Mouse (Mus musculus): ENCODE data around the gene Coro7. TPM values are rescaled to one million over a fixed set of nuclear protein-coding genes. Genes with fewer than 3 reads are reported as not detected.
A peak's percentile ranks its signal among the peaks of the same experiment; 100 is the strongest.

The Coro7 gene
- polyA plus RNA-seq, 1 experiment from 2014 or later = 7.0 TPM

GRCm38 (mm10) chr16:4646831-4647230 lies 32.7 kb downstream of the Coro7 start:
- Histone ChIP-seq H3K4me3 (replicated peaks) (no peak overlapping the region), H3K36me3 (peaks cover 36% of the 10 kb centered on the region), H3K27me3 (no peaks in the 10 kb centered on the region), H3K9ac (no peak overlapping the region), H3K9me3 (replicated peaks) (no peaks in the 10 kb centered on the region), H3K4me1 (replicated peaks) (peaks cover 23% of the 10 kb centered on the region), H3K27ac (no peak overlapping the region), H3K4me2 (no peak overlapping the region)
- no peak for DNase-seq
- WGBS (ENCODE audit: insufficient replicate concordance) = 82% methylated on average over 4 of the region's 4 CpGs
- no peak for ATAC-seq (ENCODE audit: low read depth)

GRCm38 (mm10) chr16:4645867-4646266 lies 33.7 kb downstream of the Coro7 start:
- no peak overlapping the region for H3K9ac ChIP-seq
- DNase-seq (no peak), ATAC-seq (ENCODE audit: low read depth) (no peak)
- peaks cover 31% of the 10 kb centered on the region for H3K4me1 ChIP-seq (replicated peaks)
- no peak overlapping the region for H3K4me2 ChIP-seq
- 77% methylated on average over 4 of the region's 4 CpGs for WGBS (ENCODE audit: insufficient replicate concordance)
- peaks cover 27% of the 10 kb centered on the region for H3K36me3 ChIP-seq
- no peak overlapping the region for H3K4me3 ChIP-seq (replicated peaks)
- no peaks in the 10 kb centered on the region for H3K27me3 ChIP-seq
- no peaks in the 10 kb centered on the region for H3K9me3 ChIP-seq (replicated peaks)
- H3K27ac ChIP-seq = no peak overlapping the region

- Histone ChIP-seq H3K9me3 (replicated peaks) (no peaks in the 10 kb centered on the region), H3K36me3 (peaks cover 13% of the 10 kb centered on the region; the same call in 1 of the 2 replicates), H3K9ac (no peak overlapping the region), H3K4me1 (replicated peaks) (peaks cover 50% of the 10 kb centered on the region), H3K27ac (no peak overlapping the region; the same call in 1 of the 2 replicates), H3K4me2 (no peak overlapping the region), H3K4me3 (replicated peaks) (no peak overlapping the region), H3K27me3 (no peaks in the 10 kb centered on the region)
- WGBS (ENCODE audit: insufficient replicate concordance) = 74% methylated on average over 11 of the region's 11 CpGs
- ATAC-seq (ENCODE audit: low read depth) (no peak), DNase-seq (no peak)
Observed at GRCm38 (mm10) chr16:4643670-4644419, 35.7 kb downstream of the Coro7 start.

GRCm38 (mm10) chr16:4642937-4643336 lies 36.6 kb downstream of the Coro7 start:
- Histone ChIP-seq H3K27ac (peak overlapping the region; percentile 29; the same call in 1 of the 2 replicates), H3K27me3 (no peaks in the 10 kb centered on the region), H3K4me3 (replicated peaks) (no peak overlapping the region), H3K36me3 (peaks cover 6% of the 10 kb centered on the region; the same call in 1 of the 2 replicates), H3K9ac (0 out of 2 replicates have a peak overlapping the region, but pooled peaks have one; percentile 7), H3K9me3 (replicated peaks) (no peaks in the 10 kb centered on the region), H3K4me2 (0 out of 2 replicates have a peak overlapping the region, but pooled peaks have one; percentile 95), H3K4me1 (replicated peaks) (peaks cover 51% of the 10 kb centered on the region)
- DNase-seq (no peak), ATAC-seq (ENCODE audit: low read depth) (no peak)
- WGBS (ENCODE audit: insufficient replicate concordance) = 89% methylated on average over 6 of the region's 6 CpGs

- no peaks in the 10 kb centered on the region for H3K9me3 ChIP-seq (replicated peaks)
- no peaks in the 10 kb centered on the region for H3K27me3 ChIP-seq
- H3K4me1 ChIP-seq (replicated peaks) = peaks cover 53% of the 10 kb centered on the region
- H3K9ac ChIP-seq = no peak overlapping the region
- WGBS (ENCODE audit: insufficient replicate concordance) = 62% methylated on average over 13 of the region's 13 CpGs
- ATAC-seq (ENCODE audit: low read depth) (no peak; the same call in 1 of the 2 replicates), DNase-seq (no peak)
- H3K36me3 ChIP-seq = peaks cover 10% of the 10 kb centered on the region; the same call in 1 of the 2 replicates
- peak overlapping the region; percentile 76; the same call in 1 of the 2 replicates for H3K27ac ChIP-seq
- H3K4me3 ChIP-seq (replicated peaks) = no peak overlapping the region
- H3K4me2 ChIP-seq = peak overlapping the region; percentile 95
Observed at GRCm38 (mm10) chr16:4642190-4642589, 37.4 kb downstream of the Coro7 start.

GRCm38 (mm10) chr16:4641119-4641838 lies 38.3 kb downstream of the Coro7 start:
- peaks cover 57% of the 10 kb centered on the region for H3K4me1 ChIP-seq (replicated peaks)
- DNase-seq (no peak), ATAC-seq (ENCODE audit: low read depth) (0 out of 2 replicates have a peak, but pooled peaks have one; percentile 5)
- peaks cover 11% of the 10 kb centered on the region; the same call in 1 of the 2 replicates for H3K36me3 ChIP-seq
- H3K4me3 ChIP-seq (replicated peaks) = peak overlapping the region; percentile 66
- 54% methylated on average over 3 of the region's 3 CpGs for WGBS (ENCODE audit: insufficient replicate concordance)
- no peak overlapping the region for H3K9ac ChIP-seq
- H3K27me3 ChIP-seq = no peaks in the 10 kb centered on the region
- H3K4me2 ChIP-seq = peak overlapping the region; percentile 95
- no peaks in the 10 kb centered on the region for H3K9me3 ChIP-seq (replicated peaks)
- peak overlapping the region; percentile 76 for H3K27ac ChIP-seq

- no peaks in the 10 kb centered on the region for H3K9me3 ChIP-seq (replicated peaks)
- peak overlapping the region; percentile 95 for H3K4me2 ChIP-seq
- DNase-seq (no peak), ATAC-seq (ENCODE audit: low read depth) (peak; percentile 19)
- H3K4me3 ChIP-seq (replicated peaks) = peak overlapping the region; percentile 66
- no peaks in the 10 kb centered on the region for H3K27me3 ChIP-seq
- H3K4me1 ChIP-seq (replicated peaks) = peaks cover 61% of the 10 kb centered on the region
- WGBS (ENCODE audit: insufficient replicate concordance) = 11% methylated on average over 17 of the region's 17 CpGs
- peaks cover 11% of the 10 kb centered on the region; the same call in 1 of the 2 replicates for H3K36me3 ChIP-seq
- H3K27ac ChIP-seq = peak overlapping the region; percentile 76
- peak overlapping the region; percentile 76 for H3K9ac ChIP-seq
Observed at GRCm38 (mm10) chr16:4640267-4641005, 39.1 kb downstream of the Coro7 start.

GRCm38 (mm10) chr16:4639831-4640237 lies 39.7 kb downstream of the Coro7 start, which contains the start of the genes Vasn and Dnaja3:
TSS of gene Vasn (plus strand) at chr16:4639941.
TSS of gene Dnaja3 (plus strand) at chr16:4639989.
- H3K27ac ChIP-seq = peak within 1 kb of the TSS; percentile 76
- H3K9ac ChIP-seq = peak within 1 kb of the TSS; percentile 76
- H3K4me1 ChIP-seq (replicated peaks) = peaks cover 61% of the 10 kb centered on the region
- peaks cover 11% of the 10 kb centered on the region; the same call in 1 of the 2 replicates for H3K36me3 ChIP-seq
- H3K9me3 ChIP-seq (replicated peaks) = no peaks in the 10 kb centered on the region
- H3K4me3 ChIP-seq (replicated peaks) = peak within 1 kb of the TSS; percentile 66
- H3K4me2 ChIP-seq = peak within 1 kb of the TSS; percentile 95
- ATAC-seq (ENCODE audit: low read depth) (peak; percentile 94), DNase-seq (peak; percentile 88)
- 2% methylated on average over 22 of the region's 22 CpGs for WGBS (ENCODE audit: insufficient replicate concordance)
- H3K27me3 ChIP-seq = no peaks in the 10 kb centered on the region

- Histone ChIP-seq H3K27me3 (no peaks in the 10 kb centered on the region), H3K9me3 (replicated peaks) (no peaks in the 10 kb centered on the region), H3K4me1 (replicated peaks) (peaks cover 61% of the 10 kb centered on the region), H3K4me2 (no peak overlapping the region), H3K27ac (no peak overlapping the region), H3K4me3 (replicated peaks) (no peak overlapping the region), H3K36me3 (peaks cover 15% of the 10 kb centered on the region), H3K9ac (no peak overlapping the region)
- 63% methylated on average over 3 of the region's 3 CpGs for WGBS (ENCODE audit: insufficient replicate concordance)
- ATAC-seq (ENCODE audit: low read depth) (no peak), DNase-seq (no peak)
Observed at GRCm38 (mm10) chr16:4638891-4639390, 40.6 kb downstream of the Coro7 start.

- H3K4me1 ChIP-seq (replicated peaks) = peaks cover 35% of the 10 kb centered on the region
- 82% methylated on average over 4 of the region's 4 CpGs for WGBS (ENCODE audit: insufficient replicate concordance)
- H3K36me3 ChIP-seq = peaks cover 19% of the 10 kb centered on the region
- H3K27me3 ChIP-seq = no peaks in the 10 kb centered on the region
- DNase-seq = no peak
- ATAC-seq (ENCODE audit: low read depth) = no peak
- H3K4me2 ChIP-seq = no peak overlapping the region
- H3K9me3 ChIP-seq (replicated peaks) = no peaks in the 10 kb centered on the region
- H3K9ac ChIP-seq = no peak overlapping the region
- no peak overlapping the region for H3K27ac ChIP-seq
- H3K4me3 ChIP-seq (replicated peaks) = no peak overlapping the region
Observed at GRCm38 (mm10) chr16:4635760-4636159, 43.8 kb downstream of the Coro7 start.

All from liver, embryonic 13.5 days (tissue).